Mouse (Mus musculus) kidney, adult 2 months (tissue): ENCODE results near the gene 2310046K23Rik.

Experiments
- CTCF ChIP-seq: fragments of 200-500 bp; conservative IDR thresholded peaks from 2 replicates; pipeline ENCODE4 v1.5.1; 2011; ENCODE audit warnings: low read depth, mild to moderate bottlenecking, control low read depth, low read length, moderate library complexity, mixed read lengths; ENCODE audit not compliant: insufficient read depth, insufficient read length
- POLR2A ChIP-seq: fragments of 200-500 bp; IDR thresholded peaks from one replicate; pipeline ENCODE4 v1.6.1; 2011; ENCODE audit warnings: low read depth, low read length, control low read depth

- TF ChIP-seq POLR2A (no peak), CTCF (no peak)
Observed at GRCm38 (mm10) chr3:92485863-92486262, 48.4 kb downstream of the 2310046K23Rik start, which contains the start of gene Sprr1a.
